Mouse (Mus musculus): ENCODE data around the gene Mrpl47.
"Not testable (repeated sequence)": the region's sequence is repeated elsewhere in the genome, so short reads cannot be mapped to it uniquely, and the experiment has no call there.

The Mrpl47 gene

GRCm38 (mm10) chr3:32705647-32706348 lies 31.6 kb downstream of the Mrpl47 start, which contains the start of gene Actl6a:
TSS of gene Actl6a (plus strand) at chr3:32706298.
- not testable (repeated sequence) for DNase-seq

- DNase-seq, result not testable (repeated sequence)
These were observed 32.8 kb downstream of the Mrpl47 start for GRCm38 (mm10) chr3:32704632-32705031.

- not testable (repeated sequence) for DNase-seq
These were observed 33.4 kb downstream of the Mrpl47 start for GRCm38 (mm10) chr3:32704021-32704420.

- DNase-seq, result peak; percentile 88 to 96
These were observed 39.1 kb downstream of the Mrpl47 start for GRCm38 (mm10) chr3:32698228-32698863.

- no peak for DNase-seq
These were observed 41.8 kb downstream of the Mrpl47 start for GRCm38 (mm10) chr3:32695583-32695980.

GRCm38 (mm10) chr3:32694737-32695582 lies 42.4 kb downstream of the Mrpl47 start:
- DNase-seq, result no peak

- DNase-seq, result no peak
These were observed 43.2 kb downstream of the Mrpl47 start for GRCm38 (mm10) chr3:32694211-32694610.

- no peak for DNase-seq
These were observed 45.6 kb downstream of the Mrpl47 start for GRCm38 (mm10) chr3:32691841-32692240.

GRCm38 (mm10) chr3:32690901-32691300 lies 46.5 kb downstream of the Mrpl47 start:
- DNase-seq, result no peak

GRCm38 (mm10) chr3:32690008-32690407 lies 47.4 kb downstream of the Mrpl47 start:
- DNase-seq, result no peak

GRCm38 (mm10) chr3:32689567-32689999 lies 47.8 kb downstream of the Mrpl47 start:
- no peak for DNase-seq

GRCm38 (mm10) chr3:32687156-32687555 lies 50.2 kb downstream of the Mrpl47 start:
- DNase-seq, result no peak

GRCm38 (mm10) chr3:32686537-32686936 lies 50.9 kb downstream of the Mrpl47 start:
- no peak for DNase-seq

GRCm38 (mm10) chr3:32684631-32685030 lies 52.8 kb downstream of the Mrpl47 start:
- DNase-seq, result no peak

- DNase-seq, result no peak
These were observed 54.4 kb downstream of the Mrpl47 start for GRCm38 (mm10) chr3:32682910-32683531.

- no peak for DNase-seq
These were observed 61.0 kb downstream of the Mrpl47 start for GRCm38 (mm10) chr3:32676393-32676792.

Measured in kidney, postnatal 25 days (tissue).